Mouse (Mus musculus): ENCODE measurements at regions not wholly inside any gene's neighbourhood (a gene's known extent, or its start where the extent isn't known, plus 50 kb on each side); places are given as distances from the start of the nearest gene placed in this dataset.

DNA sequence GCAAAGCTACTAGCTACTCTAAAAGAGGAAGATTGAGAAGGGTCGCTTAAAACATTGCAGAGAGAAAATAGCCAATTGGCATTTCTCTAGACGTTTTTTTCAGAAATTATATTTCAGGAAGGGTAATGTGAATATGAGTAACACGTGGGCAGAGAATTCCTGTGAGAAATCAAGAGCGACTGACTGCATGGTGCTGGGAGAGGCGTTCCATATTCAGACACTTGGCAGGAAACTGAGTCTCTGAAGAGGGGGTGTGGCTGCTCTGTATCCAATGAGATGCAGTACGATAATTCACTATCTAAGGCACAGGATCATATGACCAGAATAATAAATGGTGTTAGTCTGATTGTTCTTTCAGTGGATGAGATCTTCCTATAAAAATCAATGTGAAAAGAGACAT is 252.5 kb downstream of the Pcdh18 start:
- TF ChIP-seq GATA1 (IDR thresholded peaks at IDR 0.05; ENCODE audit: borderline replicate concordance, low read length) (no peak), FLI1 (IDR thresholded peaks at IDR 0.05; ENCODE audit: low read length) (no peak)
